Mouse (Mus musculus) lung, postnatal 0 days (tissue): ENCODE results near the gene Ddx1.

Experiments
- CTCF ChIP-seq: IDR thresholded peaks from 2 replicates; pipeline ENCODE4 v1.5.1; 2016; ENCODE audit warnings: antibody characterized with exemption, mild to moderate bottlenecking
- EP300 ChIP-seq: IDR thresholded peaks from 2 replicates; pipeline ENCODE4 v1.6.1; 2016; ENCODE audit warnings: antibody characterized with exemption, mild to moderate bottlenecking, control low read depth

DNA sequence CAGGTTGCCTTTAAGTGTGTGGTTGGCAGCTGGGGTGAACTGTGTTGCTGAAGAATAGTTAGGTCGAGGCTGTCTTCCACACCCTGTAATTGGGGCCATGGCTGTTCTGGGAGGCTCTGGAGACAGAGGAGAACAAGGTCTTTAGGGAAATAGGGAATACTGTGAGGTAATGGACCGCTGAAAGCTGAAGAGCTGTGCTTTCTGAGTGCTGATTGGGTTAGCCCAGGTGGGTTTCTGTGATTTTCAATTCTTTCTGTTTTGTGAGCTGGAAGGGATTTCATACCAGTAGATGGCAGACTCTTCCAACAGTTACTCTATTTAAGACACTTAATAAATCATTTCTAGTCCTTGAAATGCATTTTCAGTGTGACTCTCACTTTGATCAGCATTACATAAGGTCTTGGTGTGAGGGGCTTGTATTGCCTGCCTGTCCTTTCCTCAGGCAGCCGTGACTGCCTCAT is 44.4 kb upstream of the Ddx1 start:
- TF ChIP-seq EP300 (no peak), CTCF (peak; percentile 45)
